Mouse (Mus musculus) macrophage (primary cell): ENCODE measurements around the gene Asic2. TPM values are rescaled to one million over a fixed set of nuclear protein-coding genes. Genes with fewer than 3 reads are reported as not detected.

Experiments used
- H3K27ac ChIP-seq: fragments of 350-480 bp; formaldehyde crosslinking; 2 replicates; pipeline ENCODE4 v1.9.0; 2021
- H3K36me3 ChIP-seq: fragments of 350-480 bp; formaldehyde crosslinking; 2 replicates; pipeline ENCODE4 v1.9.0; 2021; ENCODE audit errors: inconsistent target
- H3K4me3 ChIP-seq: fragments of 350-480 bp; formaldehyde crosslinking; 2 replicates; pipeline ENCODE4 v1.9.0; 2021; ENCODE audit errors: inconsistent target
- H3K79me2 ChIP-seq: fragments of 350-480 bp; formaldehyde crosslinking; 2 replicates; pipeline ENCODE4 v1.9.0; 2021; ENCODE audit errors: inconsistent target
- WGBS: methylation state at CpG from one replicate; pipeline ENCODE4 v1.1.7; 2026; ENCODE audit warnings: inconsistent platforms; ENCODE audit not compliant: missing documents; 5-methylcytosine and 5-hydroxymethylcytosine counted together
- polyA plus RNA-seq: library from polyadenylated mRNA; stranded (reverse); fragments of 250-400 nt; gene quantifications from 3 replicates; pipeline ENCODE4 v1.2.4, GENCODE M21; 2018; ENCODE audit warnings: inconsistent platforms

Gene Asic2
- polyA plus RNA-seq, 1 experiment from 2014 or later, result not detected

DNA sequence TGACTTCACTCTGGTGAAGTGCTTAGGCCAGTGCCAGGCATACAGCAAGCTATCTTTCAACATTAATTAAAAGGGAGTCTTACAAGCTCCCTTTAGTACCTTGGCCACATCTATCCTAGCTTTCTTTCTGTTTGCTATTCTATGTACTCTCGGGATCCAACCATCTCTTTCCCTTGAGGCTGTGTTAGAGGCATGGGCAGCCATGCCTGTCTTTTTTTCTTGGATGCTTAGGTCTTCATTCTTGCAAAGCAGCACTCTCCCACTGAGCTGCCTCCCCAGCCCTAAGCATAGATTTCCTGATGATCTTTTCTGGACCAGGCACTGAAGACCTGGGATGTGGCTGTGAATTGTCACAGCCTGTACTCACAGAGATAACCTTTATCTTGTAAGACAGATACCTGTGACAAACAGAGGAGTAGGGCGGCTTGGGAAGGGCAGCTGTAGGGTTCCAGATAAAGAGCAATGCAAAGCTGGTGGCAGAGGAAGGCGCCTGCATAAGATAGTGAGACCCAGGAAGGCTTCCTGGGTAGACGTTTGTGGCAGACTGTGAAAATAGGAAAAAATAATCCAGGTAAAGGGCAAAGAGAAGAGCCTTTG, 433.0 kb downstream of the Asic2 start:
- no peaks in the 10 kb centered on the region for H3K79me2 ChIP-seq
- H3K36me3 ChIP-seq, result no peaks in the 10 kb centered on the region
- no peak overlapping the region for H3K4me3 ChIP-seq
- no peak overlapping the region for H3K27ac ChIP-seq
- WGBS, result 60% methylated on average over 4 of the region's 4 CpGs

DNA sequence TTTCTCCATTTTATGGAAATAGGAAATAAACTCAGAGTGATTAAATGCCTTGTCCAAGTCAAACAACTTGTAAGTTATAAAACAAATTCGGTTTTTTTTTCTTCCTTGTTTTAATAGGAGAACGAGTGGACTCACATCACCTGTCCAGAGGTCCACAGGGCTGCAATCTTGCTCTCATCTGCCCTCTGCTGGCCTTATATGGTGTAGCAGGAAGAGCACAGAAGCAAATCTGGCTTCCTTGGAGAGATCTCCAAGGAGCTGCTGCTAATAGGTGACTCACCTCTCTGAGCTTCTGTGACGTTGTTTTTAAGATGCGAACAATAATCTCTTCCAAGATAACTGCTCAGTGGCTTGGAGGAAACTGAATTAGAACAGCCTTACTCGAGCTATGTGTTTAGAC, 433.6 kb downstream of the Asic2 start:
- WGBS, result 19% methylated on average over 5 of the region's 5 CpGs
- H3K36me3 ChIP-seq, result no peaks in the 10 kb centered on the region
- no peak overlapping the region for H3K4me3 ChIP-seq

DNA sequence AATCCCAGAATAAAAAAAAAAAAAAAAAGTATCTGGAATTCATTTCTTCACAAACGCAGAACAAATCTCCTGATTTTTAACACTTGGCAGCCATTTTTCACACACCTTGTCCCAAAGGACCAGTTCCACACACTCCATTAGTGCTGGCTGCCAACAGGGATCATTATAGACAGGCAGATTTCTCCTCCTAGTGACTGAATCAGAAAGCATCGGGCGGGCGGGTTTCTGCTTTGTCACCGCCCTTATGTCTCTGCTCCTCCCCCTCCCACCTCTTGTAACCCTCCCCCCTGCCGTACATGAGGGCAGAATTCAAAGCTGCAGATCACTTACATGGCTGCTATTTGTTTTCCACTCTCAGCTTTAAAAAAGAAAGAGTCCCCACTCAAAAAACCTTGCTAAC, 436.4 kb downstream of the Asic2 start:
- WGBS, result 14% methylated on average over 6 of the region's 6 CpGs
- H3K4me3 ChIP-seq, result no peak overlapping the region
- H3K36me3 ChIP-seq, result no peaks in the 10 kb centered on the region
- no peaks in the 10 kb centered on the region for H3K79me2 ChIP-seq
- H3K27ac ChIP-seq, result no peak overlapping the region

More for the DNA sequence above, 433.6 kb downstream of the Asic2 start:
- no peaks in the 10 kb centered on the region for H3K79me2 ChIP-seq
- H3K27ac ChIP-seq, result no peak overlapping the region

DNA sequence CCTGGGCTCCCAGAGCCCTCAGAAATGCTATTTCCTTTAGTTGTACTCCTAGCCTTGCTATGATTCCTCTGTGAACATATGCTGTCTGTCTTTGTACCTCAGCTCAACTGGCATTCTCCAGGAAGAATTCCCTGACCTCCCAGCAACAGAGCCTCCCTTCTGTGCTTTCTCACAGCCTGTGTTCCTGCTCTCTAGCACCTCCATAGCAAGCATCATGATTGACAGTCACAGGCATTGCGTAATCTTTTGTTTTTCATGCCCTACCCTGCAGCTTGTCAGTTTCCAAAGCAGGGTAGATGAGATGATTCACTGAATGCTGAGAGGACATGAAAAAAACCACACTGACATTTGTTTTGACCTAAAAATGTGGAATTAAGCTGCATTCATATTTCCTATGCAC, 445.3 kb downstream of the Asic2 start:
- Histone ChIP-seq H3K79me2 (no peaks in the 10 kb centered on the region), H3K36me3 (no peaks in the 10 kb centered on the region), H3K27ac (no peak overlapping the region), H3K4me3 (no peak overlapping the region)
- WGBS, result 82% methylated on average over 1 of the region's 1 CpGs

DNA sequence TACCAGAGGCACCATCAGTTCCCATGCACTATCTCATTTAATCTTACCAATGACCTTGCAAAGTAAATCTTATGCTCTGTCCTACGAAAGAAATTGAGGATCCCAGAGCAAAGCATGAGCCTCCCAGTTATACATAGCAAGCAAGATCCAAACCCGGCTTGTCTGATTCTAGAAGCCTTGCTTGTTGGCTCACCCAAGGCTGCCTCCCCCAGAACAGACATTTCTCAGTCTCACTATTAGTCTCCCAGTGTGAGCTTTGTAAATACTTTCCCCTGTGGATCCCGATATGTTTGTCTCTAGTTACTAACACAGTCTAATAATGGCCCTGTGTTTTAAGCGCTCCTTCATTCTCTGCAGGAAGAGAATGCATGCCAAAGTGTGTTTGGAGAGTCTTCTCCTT, 446.4 kb downstream of the Asic2 start:
- Histone ChIP-seq H3K79me2 (no peaks in the 10 kb centered on the region), H3K4me3 (no peak overlapping the region), H3K27ac (no peak overlapping the region), H3K36me3 (no peaks in the 10 kb centered on the region)
- WGBS, result 99% methylated on average over 4 of the region's 4 CpGs

DNA sequence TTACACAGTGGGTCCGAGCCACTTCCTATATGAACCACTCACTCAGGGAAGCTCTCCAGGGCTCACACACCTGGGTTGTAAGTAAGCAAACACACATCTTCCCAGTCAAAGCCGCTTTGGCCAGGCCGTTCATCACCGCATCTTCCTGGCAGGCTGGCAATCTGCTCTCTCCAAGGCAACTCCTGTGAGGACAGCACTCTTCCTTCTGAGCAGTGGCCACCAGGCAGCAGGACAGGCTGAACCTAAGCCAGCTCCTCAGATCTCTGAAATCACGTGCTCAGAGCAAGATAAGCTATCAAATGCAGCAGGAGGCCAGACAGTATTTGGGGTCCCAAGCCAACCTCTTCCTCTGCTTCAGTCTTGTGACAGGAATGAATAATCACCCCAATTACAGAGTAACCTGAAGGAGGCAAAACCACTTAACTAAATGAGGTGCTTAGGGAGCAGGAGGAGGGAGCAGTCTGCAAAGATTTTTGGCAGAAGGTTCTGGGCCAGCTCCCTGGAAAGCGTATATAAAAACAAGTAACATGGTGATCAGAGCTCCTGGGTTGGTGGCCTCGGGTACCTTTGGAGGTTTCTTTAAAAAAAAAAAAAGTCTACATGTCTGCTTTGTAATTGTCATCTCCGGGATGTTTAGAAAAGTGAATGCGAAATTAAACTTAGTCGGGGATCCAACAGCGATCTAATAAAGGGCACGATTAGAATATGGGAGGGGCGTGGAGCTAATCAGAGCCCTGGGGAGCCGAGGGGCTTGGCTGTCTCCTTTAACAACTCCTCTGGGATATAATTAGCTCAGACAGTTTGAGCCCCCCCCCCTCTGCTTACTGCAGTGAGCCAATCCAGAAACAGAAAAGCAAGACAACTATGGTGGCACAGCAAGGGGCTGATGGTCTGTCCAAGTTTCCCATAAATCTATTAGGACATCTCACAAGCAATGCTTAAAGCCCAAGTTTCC, 450.0 kb downstream of the Asic2 start:
- no peaks in the 10 kb centered on the region for H3K36me3 ChIP-seq
- no peak overlapping the region for H3K4me3 ChIP-seq
- WGBS, result 64% methylated on average over 14 of the region's 14 CpGs
- H3K79me2 ChIP-seq, result no peaks in the 10 kb centered on the region
- H3K27ac ChIP-seq, result no peak overlapping the region

DNA sequence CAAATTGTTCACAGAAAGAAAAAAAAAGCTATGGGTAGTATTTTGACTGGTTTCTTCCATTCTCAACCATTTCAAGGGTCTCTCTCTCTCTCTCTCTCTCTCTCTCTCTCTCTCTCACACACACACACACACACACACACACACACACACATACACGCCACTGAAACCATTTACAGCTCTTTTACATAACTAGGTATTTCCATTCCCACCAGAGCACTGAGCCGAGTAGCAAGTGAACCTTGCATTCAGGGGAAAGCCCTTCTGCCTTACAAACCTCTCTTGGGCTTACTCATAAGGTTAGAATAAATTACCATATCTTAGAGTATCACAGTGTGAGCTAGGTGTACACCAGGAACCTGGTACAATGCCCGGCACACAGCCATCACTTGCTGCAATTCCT, 452.5 kb downstream of the Asic2 start:
- WGBS, result 87% methylated on average over 3 of the region's 3 CpGs
- no peaks in the 10 kb centered on the region for H3K79me2 ChIP-seq
- no peak overlapping the region for H3K4me3 ChIP-seq
- H3K27ac ChIP-seq, result no peak overlapping the region
- H3K36me3 ChIP-seq, result no peaks in the 10 kb centered on the region

DNA sequence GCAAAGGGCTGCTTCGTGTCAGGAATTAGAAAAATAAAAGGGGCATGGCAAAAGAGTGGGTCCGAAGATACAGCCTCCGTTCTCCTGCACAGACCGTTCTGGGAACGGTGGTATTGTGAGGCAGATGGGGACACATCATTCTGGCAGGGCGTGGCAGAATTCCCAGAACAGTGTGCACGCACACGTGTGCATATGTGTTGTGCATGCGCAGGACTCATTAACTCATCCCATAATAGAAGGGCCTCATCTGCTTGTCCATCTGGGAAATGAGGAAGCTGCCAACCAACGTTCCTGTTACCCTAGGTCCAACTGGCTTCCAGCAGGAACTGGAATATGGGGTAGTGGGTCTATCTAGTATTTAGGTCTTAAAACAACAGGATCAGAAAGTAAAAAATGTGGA, 455.8 kb downstream of the Asic2 start:
- Histone ChIP-seq H3K36me3 (no peaks in the 10 kb centered on the region), H3K79me2 (no peaks in the 10 kb centered on the region), H3K27ac (no peak overlapping the region), H3K4me3 (no peak overlapping the region)
- WGBS, result 88% methylated on average over 10 of the region's 10 CpGs

DNA sequence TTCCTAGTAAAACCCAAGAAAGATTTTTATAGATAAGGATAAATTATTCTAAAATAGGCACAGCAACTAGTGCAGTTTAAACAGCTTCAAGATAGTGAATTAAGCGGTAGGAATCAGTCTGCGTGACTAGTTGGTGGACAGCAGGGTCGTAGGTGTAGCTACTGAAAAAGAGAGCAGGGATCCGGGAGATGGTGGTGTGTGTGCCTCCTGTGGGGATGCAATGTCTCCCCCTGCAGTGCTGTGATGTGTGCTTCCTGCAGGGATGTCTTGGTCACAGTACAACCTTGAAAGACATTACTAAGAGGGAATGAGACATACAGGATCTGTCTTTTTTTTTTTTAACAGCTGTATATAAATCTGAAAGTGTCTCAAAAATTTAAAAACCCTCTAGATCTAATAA, 456.9 kb downstream of the Asic2 start:
- no peak overlapping the region for H3K4me3 ChIP-seq
- WGBS, result 69% methylated on average over 4 of the region's 4 CpGs

DNA sequence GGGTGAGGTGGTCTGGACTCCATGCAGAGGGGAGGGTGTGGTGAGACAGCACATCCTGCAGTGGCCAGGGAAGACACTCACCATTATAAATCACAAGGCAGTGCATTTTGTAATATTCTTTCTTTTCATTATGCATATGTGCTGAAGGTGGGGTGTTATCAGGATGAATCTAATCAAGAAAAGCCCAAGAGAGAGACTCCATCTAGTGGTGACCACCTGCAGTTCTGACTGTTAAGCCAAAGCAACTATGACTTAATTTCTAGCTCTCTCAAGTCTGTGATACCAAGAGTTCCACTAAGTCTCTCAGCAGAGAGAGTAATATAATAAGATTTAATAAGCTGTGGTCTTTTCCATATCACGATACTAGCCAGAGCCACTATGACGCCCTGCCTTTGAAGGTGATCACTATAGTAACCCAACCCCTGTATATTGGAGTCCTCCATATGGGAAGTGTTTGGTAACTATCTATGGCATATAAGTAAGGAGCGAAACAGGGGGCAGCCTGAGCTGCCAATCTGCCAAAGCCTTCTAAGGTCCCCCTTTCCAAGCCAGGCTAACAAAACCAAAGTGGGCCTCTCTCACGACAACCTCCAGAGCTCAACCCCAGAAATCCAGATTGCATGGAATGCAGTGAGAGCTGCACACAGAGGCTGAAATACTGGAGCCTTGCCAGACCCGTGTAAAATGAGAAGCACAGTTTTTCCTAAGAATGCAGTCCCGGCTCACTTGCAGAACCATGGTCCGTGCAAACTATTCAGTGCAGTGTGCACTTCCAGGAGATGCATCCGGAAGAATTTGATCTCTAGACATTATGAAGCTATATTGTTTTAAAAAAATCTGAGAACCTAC, 459.6 kb downstream of the Asic2 start:
- Histone ChIP-seq H3K27ac (no peak overlapping the region), H3K4me3 (no peak overlapping the region), H3K79me2 (no peaks in the 10 kb centered on the region), H3K36me3 (no peaks in the 10 kb centered on the region)
- WGBS, result 79% methylated on average over 8 of the region's 8 CpGs

More for the DNA sequence above, 456.9 kb downstream of the Asic2 start:
- Histone ChIP-seq H3K79me2 (no peaks in the 10 kb centered on the region), H3K27ac (no peak overlapping the region), H3K36me3 (no peaks in the 10 kb centered on the region)

DNA sequence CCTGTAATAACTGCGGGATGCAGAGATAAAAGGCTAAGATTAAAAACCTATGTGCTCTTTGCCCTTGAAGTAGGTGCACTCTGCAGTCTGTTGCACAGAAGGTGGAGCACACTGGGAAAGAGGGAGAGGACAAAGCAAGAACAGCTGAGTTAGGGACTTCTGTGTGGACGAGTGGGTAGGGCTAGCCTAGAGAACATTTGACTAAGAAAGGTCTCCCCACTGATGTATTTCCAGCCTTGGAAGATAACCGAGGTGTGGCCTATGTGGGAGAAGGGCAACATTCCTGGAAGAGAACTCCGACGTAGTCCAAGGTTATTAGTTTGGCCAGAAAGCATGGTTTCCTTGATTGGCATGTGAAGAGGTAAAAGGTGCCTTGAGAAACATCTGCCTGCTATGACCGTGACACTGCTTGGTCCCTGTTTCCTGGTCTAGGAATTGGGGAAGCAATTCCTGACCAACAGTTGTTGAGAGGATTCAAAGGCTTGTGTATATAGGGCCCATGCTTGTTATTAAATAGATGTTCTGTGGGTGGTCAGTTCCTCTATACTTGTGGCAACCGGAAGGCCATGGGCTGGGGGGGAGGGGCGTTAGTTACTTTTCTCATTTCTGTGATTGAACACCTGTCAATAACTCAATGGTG, 463.3 kb downstream of the Asic2 start:
- 84% methylated on average over 8 of the region's 8 CpGs for WGBS
- Histone ChIP-seq H3K4me3 (no peak overlapping the region), H3K36me3 (no peaks in the 10 kb centered on the region), H3K27ac (no peak overlapping the region), H3K79me2 (no peaks in the 10 kb centered on the region)

DNA sequence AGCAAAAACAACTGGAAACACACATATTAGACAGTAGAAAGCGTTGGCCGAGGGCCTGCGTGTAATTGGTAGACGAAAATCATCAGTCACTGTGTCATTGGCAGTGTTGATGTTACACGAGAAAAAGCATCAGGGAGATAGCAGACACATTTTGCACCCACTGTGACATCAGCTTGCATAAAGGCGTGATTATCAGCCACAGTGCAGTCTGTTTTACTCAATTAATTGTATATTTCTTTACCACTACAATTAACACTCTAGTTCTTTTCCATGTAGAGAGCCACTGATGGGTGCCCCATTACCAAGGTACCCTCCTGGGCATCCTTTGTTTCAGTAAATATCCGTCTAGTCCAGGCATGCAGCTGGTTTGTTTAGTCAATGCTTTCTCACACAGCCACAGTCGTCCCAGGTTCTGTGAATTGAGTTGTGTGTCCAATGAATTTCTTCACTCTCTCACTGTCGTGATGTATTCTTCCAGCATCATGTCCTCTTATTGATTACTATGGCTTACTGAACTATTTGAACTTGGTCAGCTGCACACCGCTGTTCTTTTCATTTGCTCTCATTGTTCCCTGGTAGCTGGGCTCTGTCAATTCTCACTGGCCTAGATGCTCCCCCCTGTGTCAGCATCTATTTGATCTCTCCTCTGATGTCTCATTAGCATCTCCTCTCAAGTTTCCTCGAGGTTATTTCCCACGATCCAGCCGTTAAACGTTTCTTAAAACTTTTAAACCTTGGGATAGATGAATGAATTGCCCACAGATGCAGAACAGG, 466.6 kb downstream of the Asic2 start:
- WGBS, result 55% methylated on average over 14 of the region's 14 CpGs

DNA sequence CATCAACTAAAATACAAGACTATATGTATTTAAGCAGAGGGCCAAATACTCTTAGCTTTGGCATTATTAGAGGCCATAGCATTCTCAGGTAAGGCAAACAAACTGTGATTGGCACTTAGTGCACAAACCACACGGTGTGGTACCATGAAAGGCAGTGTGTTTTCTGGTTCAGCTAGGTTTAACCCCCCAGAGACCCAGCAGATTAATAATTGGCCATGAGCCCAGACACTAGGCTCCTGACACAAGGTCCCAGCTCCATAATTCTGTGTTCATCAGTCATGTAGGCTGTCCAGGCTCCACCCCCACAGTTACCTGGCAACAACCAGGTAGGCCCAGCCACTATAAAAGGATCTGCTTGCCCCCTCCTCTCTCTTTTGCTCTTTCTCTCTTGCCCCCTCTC, 469.3 kb downstream of the Asic2 start:
- Histone ChIP-seq H3K36me3 (no peaks in the 10 kb centered on the region), H3K4me3 (no peak overlapping the region), H3K27ac (no peak overlapping the region), H3K79me2 (no peaks in the 10 kb centered on the region)
- 77% methylated on average over 1 of the region's 1 CpGs for WGBS

More for the DNA sequence above, 466.6 kb downstream of the Asic2 start:
- Histone ChIP-seq H3K36me3 (no peaks in the 10 kb centered on the region), H3K4me3 (no peak overlapping the region), H3K79me2 (no peaks in the 10 kb centered on the region), H3K27ac (no peak overlapping the region)
